Mouse (Mus musculus) stomach, postnatal 0 days (tissue): ENCODE data around the gene Cenpm.

Experiments used
- CTCF ChIP-seq: IDR thresholded peaks from 2 replicates; pipeline ENCODE4 v1.5.1; 2016; ENCODE audit warnings: antibody characterized with exemption, low read depth, mild to moderate bottlenecking, moderate library complexity
- EP300 ChIP-seq: optimal IDR thresholded peaks from 2 replicates; pipeline ENCODE3; 2016; ENCODE audit warnings: antibody characterized with exemption

GRCm38 (mm10) chr15:82185062-82185783 lies 59.3 kb downstream of the Cenpm start:
- TF ChIP-seq CTCF = no peak
- no peak for TF ChIP-seq EP300
